ENCODE assay signal across 8 mouse cellular contexts in the genomic region with DNA sequence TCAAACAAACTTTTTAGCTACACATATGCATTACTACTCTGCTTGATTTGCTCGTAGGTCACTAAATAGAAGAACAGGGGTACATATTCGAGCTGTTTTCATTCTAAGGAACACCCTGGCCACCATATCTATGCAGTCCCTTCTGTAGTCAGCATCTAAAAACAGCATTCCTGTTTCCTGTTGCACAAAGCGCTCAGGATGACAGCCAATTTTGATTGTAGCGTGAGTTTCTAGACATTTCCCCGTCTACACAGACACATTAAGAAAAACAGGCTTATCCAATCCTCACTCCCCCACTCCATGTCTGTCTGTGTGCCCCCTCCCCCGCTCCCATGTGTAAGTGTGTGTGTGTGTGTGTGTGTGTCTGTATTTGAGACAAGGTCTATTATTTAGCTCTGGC. TPM values are rescaled to one million over a fixed set of nuclear protein-coding genes. Genes with fewer than 3 reads are reported as not detected.
DNase-seq lines count a peak whose midpoint lies in the region; TF ChIP-seq lines count a peak whose summit lies in the region.

No protein-coding gene starts in this region.

- WGBS in heart, adult 2 months: 11% methylated on average over 6 of the region's 6 CpGs

- no peak for DNase-seq in layer of hippocampus, adult 2 months (ENCODE audit: low spot score in 2 of 2)
- DNase-seq in layer of hippocampus, postnatal 36 days: no peak
- DNase-seq in heart, adult 2 months: peak in 1 of 2 experiments; percentile 17
- DNase-seq in kidney, postnatal 14 days: peak; percentile 17
- no peak for DNase-seq in thymus, postnatal 14 days
- no peak for DNase-seq in right cerebral cortex, postnatal 4 days
- DNase-seq in left cerebral cortex, postnatal 36 days (ENCODE audit: low spot score in 2 of 2): no peak

- H3K4me1 ChIP-seq in heart, adult 2 months (ENCODE audit: control insufficient read depth, insufficient read depth, low read length): peaks cover 21% of the 10 kb centered on the region

- peak overlapping the region; percentile 51 for H3K27ac ChIP-seq in layer of hippocampus, adult 2 months
- peak overlapping the region; percentile 95 for H3K27ac ChIP-seq in heart, adult 2 months

- intact Hi-C loops in heart, adult 2 months (cut with DNase I): loop anchor here (2.0 to 5.0 kb wide), 2 partner anchors 27 to 131 kb away; a partner anchor contains a TSS
- intact Hi-C loops in left cerebral cortex, postnatal 36 days (cut with DNase I): loop anchor here (5.0 to 10.0 kb wide), 2 partner anchors 173 to 266 kb away; a partner anchor contains a TSS

- no peak for TF ChIP-seq POLR2A in heart, adult 2 months (IDR thresholded peaks at IDR 0.05; ENCODE audit: insufficient read depth, low read depth, low read length)
- TF ChIP-seq POLR2A in myocyte (IDR thresholded peaks at IDR 0.05; ENCODE audit: insufficient read length, low read depth): no peak

- no peak for TF ChIP-seq EP300 in heart, adult 2 months (IDR thresholded peaks at IDR 0.05; ENCODE audit: insufficient read depth, low read depth, low read length)

- H3K9ac ChIP-seq in heart, adult 2 months (ENCODE audit: low read depth, low read length): peak overlapping the region; percentile 69

- peak overlapping the region; percentile 91; the same call in 1 of the 2 replicates for H3K4me3 ChIP-seq in layer of hippocampus, adult 2 months
- H3K4me3 ChIP-seq in heart, adult 2 months: peak overlapping the region; percentile 70
- peak overlapping the region; percentile 84 for H3K4me3 ChIP-seq in myocyte

- peaks cover 42% of the 10 kb centered on the region for H3K36me3 ChIP-seq in heart, adult 2 months (ENCODE audit: control insufficient read depth, insufficient read depth, low read length)
- peaks cover 12% of the 10 kb centered on the region for H3K36me3 ChIP-seq in myocyte (ENCODE audit: control insufficient read depth, insufficient read depth)

- no peak overlapping the region for H3ac ChIP-seq in myocyte (ENCODE audit: control insufficient read depth, insufficient read length)

- peaks cover 1% of the 10 kb centered on the region for H3K79me2 ChIP-seq in heart, adult 2 months (replicated peaks; ENCODE audit: control insufficient read depth, insufficient read depth, low read length)
- peaks cover 30% of the 10 kb centered on the region for H3K79me2 ChIP-seq in myocyte (ENCODE audit: control insufficient read depth, insufficient read depth)

- H3K4me2 ChIP-seq in myocyte (ENCODE audit: low read depth): peak overlapping the region; percentile 88

- H3K27me3 ChIP-seq in heart, adult 2 months (ENCODE audit: control insufficient read depth, insufficient read depth, low read length): no peaks in the 10 kb centered on the region
- H3K27me3 ChIP-seq in myocyte (ENCODE audit: control insufficient read depth, insufficient read depth, insufficient read length): no peaks in the 10 kb centered on the region

- no peak for TF ChIP-seq CTCF in layer of hippocampus, adult 2 months (conservative IDR thresholded peaks at IDR 0.05)
- TF ChIP-seq CTCF in heart, adult 2 months (IDR thresholded peaks at IDR 0.05): no peak

TF ChIP-seq in myocyte, 11 proteins besides CTCF, POLR2A, EP300 and RAD21:
- no peak for TF ChIP-seq REST (IDR thresholded peaks at IDR 0.05; ENCODE audit: insufficient read depth, insufficient read length)

RNA-seq across cellular contexts. Expression of a gene that starts 1.5 kb away (rescaled TPM):
- total RNA-seq in layer of hippocampus, adult 2 months (2021): 10 to 100 TPM; 23.1 to 23.5 TPM
- 10 to 100 TPM; 25.3 to 26.2 TPM for total RNA-seq in layer of hippocampus, postnatal 36 days (2021)
- total RNA-seq in heart, adult 2 months (2021): 10 to 100 TPM; 11.5 to 15.1 TPM
- polyA plus RNA-seq in heart, adult 2 months (2012; rRNA removed): 6.6 and 11.0 TPM in 2 replicates
- 2.7 TPM for polyA plus RNA-seq in myocyte (2012; fragmentation: generic; extraction: Trizol)
- 10 to 100 TPM; 18.5 to 23.6 TPM for total RNA-seq in left cerebral cortex, postnatal 36 days (2021)

RNA-seq across cellular contexts. Expression of a gene that starts 39.5 kb away (rescaled TPM):
- under 1 TPM; 0.49 to 0.72 TPM for total RNA-seq in layer of hippocampus, adult 2 months (2021)
- under 1 TPM; 0.57 to 0.68 TPM for total RNA-seq in layer of hippocampus, postnatal 36 days (2021)
- total RNA-seq in heart, adult 2 months (2021): not detected
- 0.14 and 0.20 TPM in 2 replicates for polyA plus RNA-seq in heart, adult 2 months (2012; rRNA removed)
- polyA plus RNA-seq in myocyte (2012; fragmentation: generic; extraction: Trizol): not detected
- under 1 TPM; 0.36 to 0.72 TPM for total RNA-seq in left cerebral cortex, postnatal 36 days (2021)
